Mouse (Mus musculus) liver, embryonic 16.5 days (tissue): ENCODE measurements around the gene Fam92b. TPM values are rescaled to one million over a fixed set of nuclear protein-coding genes. Genes with fewer than 3 reads are reported as not detected.

Source experiments
- ATAC-seq: fragments of 200-750 bp; cut with Nextera tagmentation; 2 replicates; pipeline ENCODE4 v1.8.0; 2017; ENCODE audit warnings: low read depth, mild to moderate bottlenecking, moderate number of reproducible peaks, moderate library complexity
- H3K27ac ChIP-seq: fragments of 300-500 bp; sonication (generic); 2 replicates; pipeline ENCODE4 v1.5.1; 2014; ENCODE audit warnings: mild to moderate bottlenecking, low read length
- H3K27me3 ChIP-seq: fragments of 300-500 bp; sonication (generic); 2 replicates; pipeline ENCODE4 v1.6.1; 2014; ENCODE audit warnings: low read depth, low read length, mixed read lengths; ENCODE audit not compliant: control insufficient read depth, insufficient read depth
- H3K36me3 ChIP-seq: fragments of 300-500 bp; sonication (generic); 2 replicates; pipeline ENCODE4 v1.6.1; 2014; ENCODE audit warnings: mild to moderate bottlenecking; ENCODE audit not compliant: control insufficient read depth, insufficient read depth
- H3K4me1 ChIP-seq: fragments of 300-500 bp; sonication (generic); 2 replicates; pipeline ENCODE4 v1.6.1; 2014; ENCODE audit warnings: low read depth, low read length, mixed read lengths; ENCODE audit not compliant: control insufficient read depth
- H3K4me2 ChIP-seq: fragments of 300-500 bp; sonication (generic); 2 replicates; pipeline ENCODE4 v1.6.1; 2014; ENCODE audit warnings: low read depth, low read length, mixed read lengths
- H3K4me3 ChIP-seq: fragments of 300-500 bp; sonication (generic); 2 replicates; pipeline ENCODE4 v1.5.1; 2014; ENCODE audit warnings: low read depth, mild to moderate bottlenecking, low read length
- H3K9ac ChIP-seq: fragments of 300-500 bp; sonication (generic); 2 replicates; pipeline ENCODE4 v1.6.1; 2014; ENCODE audit warnings: low read depth, low read length
- H3K9me3 ChIP-seq: fragments of 300-500 bp; sonication (generic); replicated peaks from 2 replicates; pipeline ENCODE4 v1.6.1; 2016; ENCODE audit warnings: low read length; ENCODE audit not compliant: control insufficient read depth
- WGBS: fragments of 180-500 bp; shearing (Covaris S2); extraction: QIAGEN DNeasy Blood & Tissue Kit; methylation state at CpG from one replicate; pipeline ENCODE4 v1.1.7; 2014; ENCODE audit not compliant: insufficient replicate concordance; 5-methylcytosine and 5-hydroxymethylcytosine counted together
- polyA plus RNA-seq: library from polyadenylated mRNA; unstranded; fragments of >200 nt; fragmentation: Nextera tagmentation; extraction: Ambion mirVana; gene quantifications from 2 replicates; pipeline ENCODE4 v1.2.1, GENCODE M21; 2015

The Fam92b gene
- polyA plus RNA-seq, 1 experiment from 2014 or later = not detected

- no peak overlapping the region for H3K27ac ChIP-seq
- no peaks in the 10 kb centered on the region for H3K27me3 ChIP-seq
- no peaks in the 10 kb centered on the region for H3K4me1 ChIP-seq
- H3K9me3 ChIP-seq = no peaks in the 10 kb centered on the region
- WGBS = 73% methylated on average over 5 of the region's 5 CpGs
- no peak overlapping the region for H3K4me2 ChIP-seq
- no peak for ATAC-seq
- H3K4me3 ChIP-seq = no peak overlapping the region
- H3K9ac ChIP-seq = no peak overlapping the region
- no peaks in the 10 kb centered on the region for H3K36me3 ChIP-seq
Observed at GRCm38 (mm10) chr8:120192118-120192517, 14.9 kb upstream of the Fam92b start.

- Histone ChIP-seq H3K36me3 (no peaks in the 10 kb centered on the region), H3K27me3 (no peaks in the 10 kb centered on the region), H3K9me3 (no peaks in the 10 kb centered on the region), H3K4me2 (no peak overlapping the region), H3K27ac (no peak overlapping the region), H3K9ac (no peak overlapping the region), H3K4me1 (no peaks in the 10 kb centered on the region), H3K4me3 (no peak overlapping the region)
- 56% methylated on average over 5 of the region's 5 CpGs for WGBS
- ATAC-seq = no peak
Observed at GRCm38 (mm10) chr8:120191633-120192032, 14.4 kb upstream of the Fam92b start.

GRCm38 (mm10) chr8:120190810-120191413 is 13.6 kb upstream of the Fam92b start:
- Histone ChIP-seq H3K4me2 (peak overlapping the region; percentile 40), H3K9ac (no peak overlapping the region), H3K9me3 (no peaks in the 10 kb centered on the region), H3K4me1 (no peaks in the 10 kb centered on the region), H3K36me3 (no peaks in the 10 kb centered on the region), H3K27ac (no peak overlapping the region), H3K4me3 (no peak overlapping the region), H3K27me3 (no peaks in the 10 kb centered on the region)
- WGBS = 37% methylated on average over 19 of the region's 20 CpGs
- ATAC-seq = peak; percentile 86

GRCm38 (mm10) chr8:120190107-120190809 is 13.0 kb upstream of the Fam92b start:
- H3K4me3 ChIP-seq = no peak overlapping the region
- H3K27me3 ChIP-seq = no peaks in the 10 kb centered on the region
- no peaks in the 10 kb centered on the region for H3K36me3 ChIP-seq
- H3K9me3 ChIP-seq = no peaks in the 10 kb centered on the region
- no peaks in the 10 kb centered on the region for H3K4me1 ChIP-seq
- no peak overlapping the region for H3K9ac ChIP-seq
- 65% methylated on average over 17 of the region's 17 CpGs for WGBS
- H3K4me2 ChIP-seq = no peak overlapping the region
- no peak overlapping the region for H3K27ac ChIP-seq
- ATAC-seq = no peak

- Histone ChIP-seq H3K4me3 (no peak overlapping the region), H3K4me2 (no peak overlapping the region), H3K9me3 (no peaks in the 10 kb centered on the region), H3K27me3 (no peaks in the 10 kb centered on the region), H3K9ac (no peak overlapping the region), H3K36me3 (no peaks in the 10 kb centered on the region), H3K27ac (no peak overlapping the region), H3K4me1 (no peaks in the 10 kb centered on the region)
- ATAC-seq = no peak
- 60% methylated on average over 6 of the region's 6 CpGs for WGBS
Observed at GRCm38 (mm10) chr8:120189440-120189839, 12.2 kb upstream of the Fam92b start.

- no peak overlapping the region for H3K4me3 ChIP-seq
- no peak overlapping the region for H3K9ac ChIP-seq
- H3K27ac ChIP-seq = no peak overlapping the region
- WGBS = 58% methylated on average over 6 of the region's 6 CpGs
- H3K4me1 ChIP-seq = no peaks in the 10 kb centered on the region
- no peak overlapping the region for H3K4me2 ChIP-seq
- H3K9me3 ChIP-seq = no peaks in the 10 kb centered on the region
- no peaks in the 10 kb centered on the region for H3K27me3 ChIP-seq
- no peak for ATAC-seq
- no peaks in the 10 kb centered on the region for H3K36me3 ChIP-seq
Observed at GRCm38 (mm10) chr8:120188510-120188909, 11.2 kb upstream of the Fam92b start.

GRCm38 (mm10) chr8:120186454-120186853 is 9.2 kb upstream of the Fam92b start:
- no peak for ATAC-seq
- 62% methylated on average over 8 of the region's 8 CpGs for WGBS
- Histone ChIP-seq H3K9ac (no peak overlapping the region), H3K36me3 (no peaks in the 10 kb centered on the region), H3K27me3 (no peaks in the 10 kb centered on the region), H3K4me2 (no peak overlapping the region), H3K9me3 (no peaks in the 10 kb centered on the region), H3K4me3 (no peak overlapping the region), H3K4me1 (no peaks in the 10 kb centered on the region), H3K27ac (no peak overlapping the region)

GRCm38 (mm10) chr8:120184850-120185792 is 7.9 kb upstream of the Fam92b start:
- H3K27me3 ChIP-seq = no peaks in the 10 kb centered on the region
- no peak overlapping the region for H3K4me2 ChIP-seq
- H3K4me3 ChIP-seq = no peak overlapping the region
- WGBS = 48% methylated on average over 17 of the region's 17 CpGs
- H3K36me3 ChIP-seq = no peaks in the 10 kb centered on the region
- H3K9ac ChIP-seq = no peak overlapping the region
- no peaks in the 10 kb centered on the region for H3K9me3 ChIP-seq
- no peak for ATAC-seq
- no peaks in the 10 kb centered on the region for H3K4me1 ChIP-seq
- H3K27ac ChIP-seq = no peak overlapping the region

- H3K4me1 ChIP-seq = no peaks in the 10 kb centered on the region
- WGBS = 44% methylated on average over 9 of the region's 9 CpGs
- no peak for ATAC-seq
Observed at GRCm38 (mm10) chr8:120184366-120184765, 7.1 kb upstream of the Fam92b start.

More at GRCm38 (mm10) chr8:120184366-120184765, 7.1 kb upstream of the Fam92b start:
- no peaks in the 10 kb centered on the region for H3K36me3 ChIP-seq
- H3K9me3 ChIP-seq = no peaks in the 10 kb centered on the region
- H3K27ac ChIP-seq = no peak overlapping the region
- no peaks in the 10 kb centered on the region for H3K27me3 ChIP-seq
- no peak overlapping the region for H3K4me3 ChIP-seq
- H3K9ac ChIP-seq = no peak overlapping the region
- H3K4me2 ChIP-seq = no peak overlapping the region
